Mouse (Mus musculus): ENCODE measurements around the gene Ccnb2. TPM values are rescaled to one million over a fixed set of nuclear protein-coding genes. Genes with fewer than 3 reads are reported as not detected.

Gene Ccnb2
- polyA plus RNA-seq, 1 experiment from 2014 or later: 234 TPM

- Histone ChIP-seq H3K27me3 (ENCODE audit: poor library complexity, severe bottlenecking) (no peaks in the 10 kb centered on the region), H3K9me3 (no peaks in the 10 kb centered on the region), H3K36me3 (replicated peaks) (peaks cover 33% of the 10 kb centered on the region), H3K4me3 (no peak overlapping the region), H3K27ac (no peak overlapping the region), H3K4me1 (no peaks in the 10 kb centered on the region)
- 81% methylated on average over 5 of the region's 5 CpGs for WGBS
- DNase-seq (ENCODE audit: extremely low spot score, low spot score): no peak
Observed at GRCm38 (mm10) chr9:70371638-70372037, 49.7 kb downstream of the Ccnb2 start.

- 93% methylated on average over 6 of the region's 6 CpGs for WGBS
- no peaks in the 10 kb centered on the region for H3K9me3 ChIP-seq
Observed at GRCm38 (mm10) chr9:70366898-70367297, 54.4 kb downstream of the Ccnb2 start.

GRCm38 (mm10) chr9:70365915-70366314 is 55.4 kb downstream of the Ccnb2 start:
- no peaks in the 10 kb centered on the region for H3K27me3 ChIP-seq (ENCODE audit: poor library complexity, severe bottlenecking)
- H3K4me1 ChIP-seq: no peaks in the 10 kb centered on the region
- H3K27ac ChIP-seq: no peak overlapping the region
- no peak overlapping the region for H3K4me3 ChIP-seq
- 88% methylated on average over 2 of the region's 2 CpGs for WGBS
- no peaks in the 10 kb centered on the region for H3K9me3 ChIP-seq
- DNase-seq (ENCODE audit: extremely low spot score, low spot score): no peak
- H3K36me3 ChIP-seq (replicated peaks): peaks cover 42% of the 10 kb centered on the region

More at GRCm38 (mm10) chr9:70366898-70367297, 54.4 kb downstream of the Ccnb2 start:
- H3K27ac ChIP-seq: no peak overlapping the region
- no peaks in the 10 kb centered on the region for H3K4me1 ChIP-seq
- H3K36me3 ChIP-seq (replicated peaks): peaks cover 42% of the 10 kb centered on the region
- DNase-seq (ENCODE audit: extremely low spot score, low spot score): no peak
- no peaks in the 10 kb centered on the region for H3K27me3 ChIP-seq (ENCODE audit: poor library complexity, severe bottlenecking)
- no peak overlapping the region for H3K4me3 ChIP-seq

GRCm38 (mm10) chr9:70364741-70365140 is 56.6 kb downstream of the Ccnb2 start:
- Histone ChIP-seq H3K9me3 (no peaks in the 10 kb centered on the region), H3K4me1 (no peaks in the 10 kb centered on the region), H3K4me3 (no peak overlapping the region), H3K27ac (no peak overlapping the region), H3K36me3 (replicated peaks) (peaks cover 35% of the 10 kb centered on the region), H3K27me3 (ENCODE audit: poor library complexity, severe bottlenecking) (no peaks in the 10 kb centered on the region)
- 90% methylated on average over 8 of the region's 8 CpGs for WGBS
- DNase-seq (ENCODE audit: extremely low spot score, low spot score): no peak

GRCm38 (mm10) chr9:70359402-70360131 is 61.8 kb downstream of the Ccnb2 start:
- DNase-seq (ENCODE audit: extremely low spot score, low spot score): no peak
- WGBS: 96% methylated on average over 2 of the region's 2 CpGs
- no peak overlapping the region for H3K27ac ChIP-seq
- H3K27me3 ChIP-seq (ENCODE audit: poor library complexity, severe bottlenecking): no peaks in the 10 kb centered on the region
- peaks cover 35% of the 10 kb centered on the region for H3K36me3 ChIP-seq (replicated peaks)
- peaks cover 5% of the 10 kb centered on the region; the same call in 1 of the 2 replicates for H3K9me3 ChIP-seq
- peaks cover 10% of the 10 kb centered on the region for H3K4me1 ChIP-seq
- no peak overlapping the region for H3K4me3 ChIP-seq

Small RNA genes lying within 50 kb of the gene (microRNA-seq; reads per million reads assigned to microRNA genes)
- 9.3 reads per million, percentile 20 among the genes with 10 or more reads in this experiment for gene Mir5626

Other genes with a start within 250 kb of the Ccnb2 start
- gene Myo1e, start 214.2 kb downstream of the Ccnb2 start, polyA plus RNA-seq (2016; fragmentation: Nextera tagmentation; extraction: Ambion mirVana): 11.4 and 12.5 TPM in 2 replicates
- 27.7 and 29.2 TPM in 2 replicates for gene Rnf111, start 82.2 kb upstream of the Ccnb2 start, polyA plus RNA-seq (2016; fragmentation: Nextera tagmentation; extraction: Ambion mirVana)
- gene Sltm, start 121.2 kb upstream of the Ccnb2 start, polyA plus RNA-seq (2016; fragmentation: Nextera tagmentation; extraction: Ambion mirVana): 61.0 and 61.7 TPM in 2 replicates
- 0.30 TPM in 1 of 2 replicates, not detected in the other for gene Gm10642, start 234.7 kb upstream of the Ccnb2 start, polyA plus RNA-seq (2016; fragmentation: Nextera tagmentation; extraction: Ambion mirVana)
- gene Mindy2, start 235.6 kb upstream of the Ccnb2 start, polyA plus RNA-seq (2016; fragmentation: Nextera tagmentation; extraction: Ambion mirVana): 3.7 and 4.2 TPM in 2 replicates

Measured in forebrain, embryonic 10.5 days (tissue).